In genomic region chr12:103202592-103203544, GRCm38 (mm10) we compare ENCODE assay signal across 8 mouse cellular contexts. TPM values are rescaled to one million over a fixed set of nuclear protein-coding genes. Genes with fewer than 3 reads are reported as not detected.
A peak's percentile ranks its signal among the peaks of the same experiment; 100 is the strongest.
DNase-seq lines count a peak whose midpoint lies in the region; ATAC-seq and TF ChIP-seq lines count a peak whose summit lies in the region.

No protein-coding gene starts in this region.

- DNase-seq in cerebellum, postnatal 10 days: peak; percentile 87 to 92
- peak; percentile 73 to 81 for DNase-seq in adrenal gland, adult (ENCODE audit: inconsistent age in 2 of 2, low spot score in 1 of 2)
- DNase-seq in forebrain, embryonic 10.5 days (ENCODE audit: extremely low spot score, low spot score): no peak
- peak; percentile 17 for DNase-seq in kidney, adult 2 months
- peak; percentile 64 for DNase-seq in midbrain, embryonic 14.5 days
- no peak for DNase-seq in thymus, adult 18-20 months
- DNase-seq in urinary bladder, postnatal 25 days (ENCODE audit: low spot score): no peak

- peaks cover 17% of the 10 kb centered on the region for H3K4me1 ChIP-seq in forebrain, embryonic 10.5 days
- H3K4me1 ChIP-seq in kidney, adult 2 months (ENCODE audit: control insufficient read depth, insufficient read depth, low read length): no peaks in the 10 kb centered on the region
- H3K4me1 ChIP-seq in midbrain, embryonic 14.5 days (ENCODE audit: control insufficient read depth, insufficient read depth, low read length): peaks cover 19% of the 10 kb centered on the region

- no peak for TF ChIP-seq CTCF in kidney, adult 2 months (conservative IDR thresholded peaks at IDR 0.05; ENCODE audit: insufficient read depth, insufficient read length, low read depth, low read length)

- no peak overlapping the region for H3K9ac ChIP-seq in midbrain, embryonic 14.5 days (replicated peaks; ENCODE audit: low read length)

- ATAC-seq in cerebellum, adult (ENCODE audit: insufficient number of reproducible peaks, low FRiP score, low TSS enrichment): no peak
- peak; percentile 68 for ATAC-seq in midbrain, embryonic 14.5 days (ENCODE audit: low FRiP score, low TSS enrichment)

- no peak for TF ChIP-seq POLR2A in kidney, adult 2 months (IDR thresholded peaks at IDR 0.05; ENCODE audit: low read depth, low read length)

- 38% methylated on average over 11 of the region's 11 CpGs for WGBS in forebrain, embryonic 10.5 days
- 21% methylated on average over 11 of the region's 11 CpGs for WGBS in kidney, adult 2 months
- 18% methylated on average over 11 of the region's 11 CpGs for WGBS in midbrain, embryonic 14.5 days

- H3K27me3 ChIP-seq in forebrain, embryonic 10.5 days (ENCODE audit: poor library complexity, severe bottlenecking): no peaks in the 10 kb centered on the region
- no peaks in the 10 kb centered on the region for H3K27me3 ChIP-seq in kidney, adult 2 months (replicated peaks; ENCODE audit: control insufficient read depth, insufficient read depth, low read length)
- H3K27me3 ChIP-seq in midbrain, embryonic 14.5 days (ENCODE audit: control insufficient read depth, insufficient read depth, low read length): no peaks in the 10 kb centered on the region

- H3K4me3 ChIP-seq in forebrain, embryonic 10.5 days: no peak overlapping the region
- no peak overlapping the region for H3K4me3 ChIP-seq in kidney, adult 2 months (ENCODE audit: insufficient read depth, low read depth, low read length)
- H3K4me3 ChIP-seq in midbrain, embryonic 14.5 days (replicated peaks; ENCODE audit: low read depth, low read length): no peak overlapping the region

- no peaks in the 10 kb centered on the region for H3K9me3 ChIP-seq in forebrain, embryonic 10.5 days
- H3K9me3 ChIP-seq in midbrain, embryonic 14.5 days (ENCODE audit: control insufficient read depth, low read length): no peaks in the 10 kb centered on the region

- H3K4me2 ChIP-seq in midbrain, embryonic 14.5 days (ENCODE audit: low read length): no peak overlapping the region

- H3K27ac ChIP-seq in forebrain, embryonic 10.5 days: peak overlapping the region; percentile 64
- H3K27ac ChIP-seq in kidney, adult 2 months (ENCODE audit: insufficient read depth, low read depth, low read length): no peak overlapping the region
- H3K27ac ChIP-seq in midbrain, embryonic 14.5 days (replicated peaks; ENCODE audit: low read depth, low read length): peak overlapping the region; percentile 76

- H3K36me3 ChIP-seq in forebrain, embryonic 10.5 days (replicated peaks): no peaks in the 10 kb centered on the region
- H3K36me3 ChIP-seq in kidney, adult 2 months (ENCODE audit: control insufficient read depth, insufficient read depth, low read length): no peaks in the 10 kb centered on the region
- H3K36me3 ChIP-seq in midbrain, embryonic 14.5 days (ENCODE audit: control insufficient read depth, insufficient read depth, low read length): no peaks in the 10 kb centered on the region

RNA-seq across cellular contexts. Expression of gene Prima1, which starts 39.1 kb away (rescaled TPM):
- not detected in 2 replicates for polyA plus RNA-seq in forebrain, embryonic 10.5 days (2016; fragmentation: Nextera tagmentation; extraction: Ambion mirVana)
- 6.5 and 6.6 TPM in 2 replicates for polyA plus RNA-seq in kidney, adult 2 months (2012; rRNA removed)
- 1.1 and 1.2 TPM in 2 replicates for polyA plus RNA-seq in midbrain, embryonic 14.5 days (2014; fragmentation: Nextera tagmentation; extraction: Ambion mirVana)

Comparison
In these comparisons a context has a peak if more than half of its experiments do, and no peak if none do; other contexts are left out.
1. DNase-seq: peak in cerebellum, postnatal 10 days (2 of 2), adrenal gland, adult (2 of 2), kidney, adult 2 months (single experiment) and midbrain, embryonic 14.5 days (single experiment); none in forebrain, embryonic 10.5 days (single experiment), thymus, adult 18-20 months (0 of 2) and urinary bladder, postnatal 25 days (single experiment).